Mouse (Mus musculus) heart, postnatal 0 days (tissue): ENCODE data around the gene Dnmt3b.

ENCODE experiments used
- CTCF ChIP-seq: IDR thresholded peaks from 2 replicates; pipeline ENCODE4 v1.5.1; 2016; ENCODE audit warnings: antibody characterized with exemption, control low read depth, low read depth
- EP300 ChIP-seq: IDR thresholded peaks from 2 replicates; pipeline ENCODE4 v1.6.1; 2016; ENCODE audit warnings: antibody characterized with exemption, low read depth

GRCm38 (mm10) chr2:153642999-153643398 lies 6.3 kb upstream of the Dnmt3b start:
- TF ChIP-seq CTCF (no peak), EP300 (no peak)
